Mouse (Mus musculus) effector memory CD4-positive, alpha-beta T cell, adult 7 months (primary cell): Measurements from ENCODE around the gene Zfp986. TPM values are rescaled to one million over a fixed set of nuclear protein-coding genes. Genes with fewer than 3 reads are reported as not detected.

Source experiments
- polyA plus RNA-seq: library from polyadenylated mRNA; unstranded; fragments of 100-300 nt; shearing (Covaris generic); gene quantifications from one replicate; pipeline ENCODE4 v1.2.1, GENCODE M21; 2017

The Zfp986 gene
- not detected for polyA plus RNA-seq

DNA sequence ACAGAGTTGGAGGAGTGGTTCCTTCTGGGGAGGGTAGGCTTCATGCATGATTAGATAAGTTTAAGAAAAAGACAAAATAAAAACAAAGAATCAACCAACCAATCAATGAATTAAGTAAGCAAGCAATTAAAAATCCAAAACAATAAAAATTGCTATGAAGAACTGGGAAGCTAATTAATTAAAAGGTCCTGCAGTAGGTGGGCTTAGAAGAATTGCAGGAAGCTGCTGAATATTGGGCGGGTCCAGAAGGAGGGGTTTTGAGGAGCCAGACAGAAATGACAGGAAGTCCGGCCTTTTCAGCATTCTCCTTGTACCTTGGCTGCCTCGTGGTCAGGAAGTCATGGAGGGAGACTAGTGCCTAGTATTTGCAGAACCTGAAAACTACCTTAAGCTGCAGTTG, at the start of gene Zfp986:
Gene Zfp986 (plus strand): TSS at position 301 of the 400 bp plus-strand sequence.

Other genes with a start within 250 kb of the Zfp986 start
- gene Zfp980, start 198.1 kb upstream of the Zfp986 start, polyA plus RNA-seq, result not detected
- gene Zfp987, start 228.5 kb downstream of the Zfp986 start, polyA plus RNA-seq, result 1.2 TPM